Mouse (Mus musculus) ES-E14 (cell line): Measurements from ENCODE around the gene Asb17.

Source experiments
- HCFC1 ChIP-seq: IDR thresholded peaks from 2 replicates; pipeline ENCODE4 v1.6.1; 2012; ENCODE audit warnings: low read length, inconsistent platforms, borderline replicate concordance; ENCODE audit not compliant: insufficient read depth
- ZC3H11A ChIP-seq: IDR thresholded peaks from 2 replicates; pipeline ENCODE4 v1.6.1; 2012; ENCODE audit warnings: low read depth, mild to moderate bottlenecking, inconsistent platforms, low read length, borderline replicate concordance

DNA sequence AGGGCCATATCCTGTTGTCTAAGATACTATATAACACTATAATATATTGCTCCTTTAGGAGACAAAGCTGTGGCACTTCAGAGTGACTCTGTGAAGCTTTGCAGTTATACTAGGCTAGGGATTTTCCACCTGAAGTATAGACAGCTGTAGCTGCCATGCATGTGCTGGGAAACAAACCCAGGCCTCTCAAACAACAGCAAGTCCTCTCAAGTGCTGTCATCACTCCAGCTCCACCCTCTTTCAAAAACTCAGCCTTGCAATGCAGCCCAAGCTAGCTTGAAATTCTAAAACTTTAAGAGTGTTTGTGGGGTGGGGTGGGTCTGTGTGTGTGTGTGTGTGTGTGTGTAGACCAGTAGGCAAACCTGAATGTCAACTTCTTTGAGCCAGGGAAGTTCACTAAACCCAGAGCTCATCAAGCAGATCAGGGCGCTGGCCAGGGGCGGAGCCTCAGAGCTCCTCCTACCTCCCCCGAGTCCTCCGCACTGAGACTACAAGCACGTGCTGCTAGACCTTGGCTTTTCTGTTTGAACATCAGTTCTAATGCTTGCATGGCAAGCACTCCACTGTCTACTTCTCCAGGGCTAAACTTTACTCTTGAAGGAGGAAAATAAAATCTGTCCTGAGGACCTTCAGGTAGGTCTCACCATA lies 5.5 kb downstream of the Asb17 start:
- TF ChIP-seq HCFC1 (no peak), ZC3H11A (no peak)
